ENCODE assay signal across 20 mouse cellular contexts in the genomic region with DNA sequence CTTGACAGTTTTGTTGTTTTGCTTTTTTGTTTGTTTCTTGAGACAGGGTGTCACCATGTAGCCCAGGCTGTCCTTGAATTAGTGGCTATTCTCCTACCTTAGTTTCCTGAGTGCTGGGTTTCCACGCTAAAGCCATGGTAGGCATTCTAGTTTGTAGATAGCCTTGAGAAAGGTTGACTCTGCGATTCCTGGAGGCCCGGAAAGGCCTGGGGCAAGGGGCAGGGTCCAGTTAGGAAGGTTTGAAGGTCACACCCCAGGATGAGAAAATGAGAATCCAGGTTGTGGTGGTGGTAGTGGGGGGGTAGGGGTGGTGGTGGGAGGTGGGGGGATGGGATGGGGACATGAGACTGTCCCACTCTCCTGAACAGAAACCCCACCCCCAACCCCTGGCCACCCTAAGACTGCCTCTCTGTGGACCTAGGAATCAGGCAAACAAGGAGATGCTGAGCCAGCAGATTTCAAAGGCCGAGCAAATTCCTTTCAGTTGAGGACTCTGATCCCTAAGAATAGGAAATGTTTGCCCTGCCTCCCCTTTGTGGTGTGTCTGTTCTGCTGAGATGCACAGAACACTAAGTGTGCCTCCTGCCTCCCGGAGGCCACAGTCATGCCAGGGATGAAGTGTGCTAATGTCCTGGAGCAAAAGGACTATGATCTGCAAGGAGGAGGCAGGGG. TPM values are rescaled to one million over a fixed set of nuclear protein-coding genes. Genes with fewer than 3 reads are reported as not detected.
A peak's percentile ranks its signal among the peaks of the same experiment; 100 is the strongest.
DNase-seq lines count a peak whose midpoint lies in the region; TF ChIP-seq lines count a peak whose summit lies in the region.
"Had no signal": no experiment of that assay in that cellular context is flagged by ENCODE, and none has a peak within 500 bp of the region (broad histone marks: within the 10 kb centered on the region; RNA-seq: fewer than 3 reads in every experiment).

No protein-coding gene starts in this region.

- TF ChIP-seq RAD21 in CH12.LX (IDR thresholded peaks at IDR 0.05; ENCODE audit: low read depth, low read length), result no peak

- peaks cover 0 to 9% of the 10 kb centered on the region in 2 experiments; a peak in 2 of 4 replicates for H3K4me1 ChIP-seq in CH12.LX (ENCODE audit: control insufficient read depth in 1 of 2, insufficient read depth in 2 of 2)
- H3K4me1 ChIP-seq: forebrain, embryonic 15.5 days had no signal

- no peaks in the 10 kb centered on the region for H3K79me2 ChIP-seq in CH12.LX (replicated peaks; ENCODE audit: control insufficient read depth, extremely low read depth, insufficient read depth, poor library complexity, severe bottlenecking)

- H3K27ac ChIP-seq in CH12.LX (ENCODE audit: insufficient read depth, low read depth), result no peak overlapping the region
- H3K27ac ChIP-seq: forebrain, embryonic 15.5 days; layer of hippocampus, adult 2 months; lung, embryonic 15.5 days had no signal

- TF ChIP-seq EP300 in CH12.LX (IDR thresholded peaks at IDR 0.05; ENCODE audit: low read length), result no peak

- no peaks in the 10 kb centered on the region for H3K9me3 ChIP-seq in CH12.LX (replicated peaks; ENCODE audit: low read length)
- H3K9me3 ChIP-seq: forebrain, embryonic 15.5 days; heart, embryonic 10.5 days; lung, embryonic 15.5 days; megakaryocyte, embryonic 14.5 days had no signal

- DNase-seq in gastrocnemius, adult 18-20 months (ENCODE audit: low spot score), result peak; percentile 6
- no peak for DNase-seq in gastrocnemius, postnatal 36 days
- no peak for DNase-seq in CH12.LX (ENCODE audit: extremely low read depth)
- peak; percentile 91 for DNase-seq in kidney, adult 11 months
- DNase-seq in kidney, postnatal 14 days, result peak; percentile 83
- no peak for DNase-seq in right cerebral cortex, adult 18-20 months
- no peak for DNase-seq in cerebellum, postnatal 14 days
- no peak for DNase-seq in embryo, embryonic 11 days
- DNase-seq: cerebellum, adult 11-12 months; gastrocnemius, postnatal 14 days; liver; thymus, postnatal 14 days had no signal

- H3K4me2 ChIP-seq in CH12.LX (ENCODE audit: insufficient read depth, low read depth, poor library complexity, severe bottlenecking), result no peak overlapping the region
- H3K4me2 ChIP-seq: forebrain, embryonic 15.5 days; lung, embryonic 15.5 days had no signal

- no peaks in the 10 kb centered on the region for H3K36me3 ChIP-seq in CH12.LX (replicated peaks in 1 of 2; ENCODE audit: control insufficient read depth in 1 of 2, insufficient read depth in 1 of 2, low read length in 1 of 2)
- H3K36me3 ChIP-seq: forebrain, embryonic 15.5 days; lung, embryonic 15.5 days had no signal

- intact Hi-C loops in gastrocnemius, postnatal 36 days (cut with DNase I), result no loop called here

- in situ Hi-C loops in CH12.LX (cut with MboI; ENCODE audit: low pct_ligation_motif_present, low pct_unique_long_range_greater_than_20kb, low sequenced_read_pairs), result no loop called here

- TF ChIP-seq CTCF in CH12.LX (conservative IDR thresholded peaks at IDR 0.05 in 1 of 2, IDR thresholded peaks at IDR 0.05 in 1 of 2; ENCODE audit: low read depth in 2 of 2, low read length in 2 of 2), result no peak

- H3K9ac ChIP-seq in CH12.LX (ENCODE audit: insufficient read depth, low read depth), result no peak overlapping the region
- H3K9ac ChIP-seq: forebrain, embryonic 15.5 days; lung, embryonic 15.5 days had no signal

- dilution Hi-C loops in CH12.LX (cut with MboI; ENCODE audit: extremely low pct_ligation_motif_present, extremely low pct_unique_long_range_greater_than_20kb, low sequenced_read_pairs), result no loop called here

- H3K4me3 ChIP-seq in CH12.LX (replicated peaks in 1 of 3; ENCODE audit: low read depth in 2 of 3, low read length in 2 of 3, poor library complexity in 1 of 3), result no peak overlapping the region
- H3K4me3 ChIP-seq: forebrain, embryonic 15.5 days; heart, embryonic 10.5 days; layer of hippocampus, adult 2 months; lung, embryonic 15.5 days; megakaryocyte, embryonic 14.5 days had no signal

- TF ChIP-seq POLR2A in CH12.LX (IDR thresholded peaks at IDR 0.05; ENCODE audit: low read depth, low read length), result no peak

- no peaks in the 10 kb centered on the region for H3K27me3 ChIP-seq in CH12.LX (replicated peaks)
- H3K27me3 ChIP-seq: forebrain, embryonic 15.5 days; lung, embryonic 15.5 days had no signal

TF ChIP-seq in CH12.LX, 34 proteins besides CTCF, POLR2A, EP300 and RAD21:
- peak; percentile 56; the same call in 1 of the 2 replicates for TF ChIP-seq MAFK (IDR thresholded peaks at IDR 0.05; ENCODE audit: insufficient replicate concordance, low read length)
- TF ChIP-seq NRF1 (IDR thresholded peaks at IDR 0.05; ENCODE audit: low read depth, low read length), result no peak
- no peak for TF ChIP-seq JUN (IDR thresholded peaks at IDR 0.05; ENCODE audit: insufficient read depth, low read depth, low read length)
- TF ChIP-seq CHD1 (IDR thresholded peaks at IDR 0.05; ENCODE audit: low read depth, low read length), result no peak
- no peak for TF ChIP-seq SIN3A (IDR thresholded peaks at IDR 0.05; ENCODE audit: low read length)
TF ChIP-seq in CH12.LX: peak in this region for 1.

RNA-seq across cellular contexts. Expression of a gene that starts 12.1 kb away (rescaled TPM):
- 100 to 1,000 TPM; 322 to 461 TPM for total RNA-seq in gastrocnemius, adult 18-20 months (2021)
- total RNA-seq in gastrocnemius, postnatal 36 days (2021), result 100 to 1,000 TPM; 241 to 268 TPM
- total RNA-seq in CH12.LX (2012; rRNA removed) (0.25 TPM in 1 of 2 replicates, not detected in the other), CH12.LX (2014; rRNA removed) (0.16 TPM in 1 of 2 replicates, not detected in the other)
- 0.38 and 0.49 TPM in 2 replicates for polyA plus RNA-seq in CH12.LX (2012; ENCODE audit: insufficient read length, low read depth)
- total RNA-seq: layer of hippocampus, adult 2 months; MEL; neutrophil, adult 5-6 weeks had no signal

RNA-seq across cellular contexts. Expression of a gene that starts 16.0 kb away (rescaled TPM):
- total RNA-seq in gastrocnemius, adult 18-20 months (2021), result 10 to 100 TPM in 1 of 2 experiments, 1 to 10 TPM in 1; 5.4 to 12.7 TPM
- total RNA-seq in gastrocnemius, postnatal 36 days (2021), result 10 to 100 TPM in 1 of 2 experiments, 1 to 10 TPM in 1; 3.8 to 22.3 TPM
- total RNA-seq in CH12.LX (2012; rRNA removed) (8.9 and 9.7 TPM in 2 replicates), CH12.LX (2014; rRNA removed) (4.5 and 5.1 TPM in 2 replicates)
- polyA plus RNA-seq in CH12.LX (2012; ENCODE audit: insufficient read length, low read depth), result 22.4 and 23.6 TPM in 2 replicates
- total RNA-seq: layer of hippocampus, adult 2 months; neutrophil, adult 5-6 weeks had no signal
- polyA plus RNA-seq: hindbrain, embryonic 11.5 days had no signal

RNA-seq across cellular contexts. Expression of a gene that starts 39.3 kb away (rescaled TPM):
- total RNA-seq in gastrocnemius, adult 18-20 months (2021), result 1 to 10 TPM; 3.9 to 5.7 TPM
- 1 to 10 TPM; 2.2 to 4.3 TPM for total RNA-seq in gastrocnemius, postnatal 36 days (2021)
- total RNA-seq in CH12.LX (2012; rRNA removed) (14.6 and 16.1 TPM in 2 replicates), CH12.LX (2014; rRNA removed) (13.7 and 14.8 TPM in 2 replicates)
- polyA plus RNA-seq in CH12.LX (2012; ENCODE audit: insufficient read length, low read depth), result 12.1 and 15.6 TPM in 2 replicates

RNA-seq across cellular contexts. Expression of a gene that starts 56.7 kb away (rescaled TPM):
- 10 to 100 TPM; 25.5 to 31.9 TPM for total RNA-seq in gastrocnemius, adult 18-20 months (2021)
- 10 to 100 TPM; 25.9 to 29.9 TPM for total RNA-seq in gastrocnemius, postnatal 36 days (2021)
- total RNA-seq in CH12.LX (2012; rRNA removed) (1.0 and 4.5 TPM in 2 replicates), CH12.LX (2014; rRNA removed) (0.36 and 0.54 TPM in 2 replicates)
- polyA plus RNA-seq in CH12.LX (2012; ENCODE audit: insufficient read length, low read depth), result 1.6 TPM in 2 replicates

Comparison
In these comparisons a context has a peak if more than half of its experiments do, and no peak if none do; other contexts are left out.
1. DNase-seq: peak in gastrocnemius, adult 18-20 months (single experiment), kidney, adult 11 months (single experiment) and kidney, postnatal 14 days (single experiment); none in gastrocnemius, postnatal 36 days (0 of 2), CH12.LX (single experiment), right cerebral cortex, adult 18-20 months (single experiment), cerebellum, postnatal 14 days (0 of 2) and embryo, embryonic 11 days (single experiment).
2. RNA of a gene that starts 12.1 kb away (total RNA-seq): 322 to 461 TPM in gastrocnemius, adult 18-20 months and 241 to 268 TPM in gastrocnemius, postnatal 36 days; 0.16 to 0.25 TPM in CH12.LX; every median in the first group is over 100 times any median in the second.